Mouse (Mus musculus): Measurements from ENCODE around the gene Rgsl1.

DNA sequence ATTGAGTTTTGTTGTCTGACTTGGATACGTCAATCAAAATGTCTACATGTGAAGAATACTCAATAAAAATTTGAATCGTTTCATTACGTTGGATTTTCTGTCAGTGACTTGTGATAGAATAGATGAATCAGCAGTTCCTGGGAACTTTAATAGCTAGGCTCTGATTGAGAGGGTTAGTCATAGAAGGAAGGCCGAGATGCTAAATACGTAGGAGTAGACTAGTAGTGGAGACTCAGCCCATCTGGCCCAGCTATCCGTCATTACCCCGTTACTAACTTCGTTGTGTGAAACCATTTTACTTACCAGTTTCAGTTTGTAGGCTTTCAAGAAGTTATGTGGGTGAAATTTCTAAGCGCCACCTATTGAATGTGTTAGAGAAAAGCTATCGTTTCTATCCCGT is 79.8 kb downstream of the Rgsl1 start:
- no peak for TF ChIP-seq CTCF (IDR thresholded peaks at IDR 0.05; ENCODE audit: control insufficient read depth, insufficient read depth, insufficient read length)
- no peak for TF ChIP-seq MYOG (IDR thresholded peaks at IDR 0.05; ENCODE audit: control insufficient read depth, extremely low read depth, insufficient read length)
- TF ChIP-seq MYOD1 (IDR thresholded peaks at IDR 0.05; ENCODE audit: control insufficient read depth, insufficient read length, low read depth), result no peak
